Mouse (Mus musculus): Measurements from ENCODE around the gene Tmem120b. TPM values are rescaled to one million over a fixed set of nuclear protein-coding genes. Genes with fewer than 3 reads are reported as not detected.
A peak's percentile ranks its signal among the peaks of the same experiment; 100 is the strongest.

Gene Tmem120b
- polyA plus RNA-seq, 1 experiment from 2014 or later: 23.3 TPM

DNA sequence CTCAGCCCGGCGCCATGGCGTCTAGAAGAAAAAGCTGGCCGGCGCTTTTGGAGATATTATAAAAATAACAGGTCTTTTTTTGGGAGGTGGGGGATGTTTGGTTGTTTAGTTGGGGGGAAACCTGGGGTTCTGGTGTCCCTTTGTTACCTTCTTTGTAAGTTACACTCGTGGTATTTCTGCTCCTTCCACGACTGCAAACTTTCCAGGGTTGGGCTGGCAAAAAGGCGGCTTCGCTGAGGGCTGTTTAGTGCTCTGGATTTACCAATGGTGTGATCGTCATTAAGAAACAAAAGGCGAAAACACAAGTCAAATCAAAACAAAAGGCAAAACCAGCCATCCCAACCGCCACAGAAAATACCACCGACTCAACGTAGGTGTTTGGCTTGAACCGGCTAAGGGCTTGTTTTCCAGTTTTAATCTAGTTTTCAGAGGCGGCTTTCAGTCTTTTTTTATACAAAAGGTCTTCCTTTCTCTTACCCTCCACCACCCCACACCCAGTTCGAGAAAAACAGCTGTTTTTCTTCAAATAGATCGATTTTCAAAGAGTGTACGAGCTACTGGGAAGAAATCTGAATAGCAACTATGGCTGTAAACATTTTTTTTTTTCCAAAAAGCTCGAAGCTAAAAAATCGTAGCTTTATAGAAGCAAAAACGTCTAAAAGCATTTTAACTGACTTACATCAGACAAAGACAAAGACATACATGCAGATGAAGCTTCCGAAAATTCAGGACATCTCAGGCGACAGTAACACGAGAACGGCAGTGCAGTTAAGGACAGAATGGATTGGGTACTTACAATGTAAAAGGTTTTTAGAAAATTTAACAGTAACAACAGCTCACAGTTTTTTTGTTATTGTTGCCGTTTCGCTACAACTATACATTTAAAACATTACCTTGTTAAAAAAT lies 71.8 kb downstream of the Tmem120b start:
- Histone ChIP-seq H3K4me1 (peaks cover 46% of the 10 kb centered on the region), H3K27ac (peak overlapping the region; percentile 100), H3K4me3 (peak overlapping the region; percentile 94), H3K9me3 (no peaks in the 10 kb centered on the region), H3K4me2 (peak overlapping the region; percentile 99), H3K9ac (peak overlapping the region; percentile 98), H3K27me3 (replicated peaks) (no peaks in the 10 kb centered on the region), H3K36me3 (replicated peaks) (no peaks in the 10 kb centered on the region)
- no peak for ATAC-seq (replicated peaks)
- under 1% methylated on average over 28 of the region's 28 CpGs for WGBS

GRCm38 (mm10) chr5:123140694-123141554 lies 72.7 kb downstream of the Tmem120b start:
- H3K36me3 ChIP-seq (replicated peaks): no peaks in the 10 kb centered on the region
- H3K27ac ChIP-seq: peak overlapping the region; percentile 100
- under 1% methylated on average over 31 of the region's 31 CpGs for WGBS
- H3K4me1 ChIP-seq: peaks cover 46% of the 10 kb centered on the region
- H3K9ac ChIP-seq: peak overlapping the region; percentile 99
- peak overlapping the region; percentile 94 for H3K4me3 ChIP-seq
- H3K27me3 ChIP-seq (replicated peaks): no peaks in the 10 kb centered on the region
- H3K4me2 ChIP-seq: peak overlapping the region; percentile 99
- ATAC-seq (replicated peaks): peak; percentile 66
- no peaks in the 10 kb centered on the region for H3K9me3 ChIP-seq

- peak overlapping the region; percentile 99 for H3K4me2 ChIP-seq
- H3K9me3 ChIP-seq: no peaks in the 10 kb centered on the region
- H3K9ac ChIP-seq: peak overlapping the region; percentile 99
- H3K36me3 ChIP-seq (replicated peaks): no peaks in the 10 kb centered on the region
- peaks cover 46% of the 10 kb centered on the region for H3K4me1 ChIP-seq
- H3K27me3 ChIP-seq (replicated peaks): no peaks in the 10 kb centered on the region
- ATAC-seq (replicated peaks): peak; percentile 3; the same call in 1 of the 2 replicates
- H3K27ac ChIP-seq: peak overlapping the region; percentile 100
- H3K4me3 ChIP-seq: peak overlapping the region; percentile 94
- under 1% methylated on average over 28 of the region's 38 CpGs for WGBS
Observed at GRCm38 (mm10) chr5:123141555-123142160, 73.4 kb downstream of the Tmem120b start.

DNA sequence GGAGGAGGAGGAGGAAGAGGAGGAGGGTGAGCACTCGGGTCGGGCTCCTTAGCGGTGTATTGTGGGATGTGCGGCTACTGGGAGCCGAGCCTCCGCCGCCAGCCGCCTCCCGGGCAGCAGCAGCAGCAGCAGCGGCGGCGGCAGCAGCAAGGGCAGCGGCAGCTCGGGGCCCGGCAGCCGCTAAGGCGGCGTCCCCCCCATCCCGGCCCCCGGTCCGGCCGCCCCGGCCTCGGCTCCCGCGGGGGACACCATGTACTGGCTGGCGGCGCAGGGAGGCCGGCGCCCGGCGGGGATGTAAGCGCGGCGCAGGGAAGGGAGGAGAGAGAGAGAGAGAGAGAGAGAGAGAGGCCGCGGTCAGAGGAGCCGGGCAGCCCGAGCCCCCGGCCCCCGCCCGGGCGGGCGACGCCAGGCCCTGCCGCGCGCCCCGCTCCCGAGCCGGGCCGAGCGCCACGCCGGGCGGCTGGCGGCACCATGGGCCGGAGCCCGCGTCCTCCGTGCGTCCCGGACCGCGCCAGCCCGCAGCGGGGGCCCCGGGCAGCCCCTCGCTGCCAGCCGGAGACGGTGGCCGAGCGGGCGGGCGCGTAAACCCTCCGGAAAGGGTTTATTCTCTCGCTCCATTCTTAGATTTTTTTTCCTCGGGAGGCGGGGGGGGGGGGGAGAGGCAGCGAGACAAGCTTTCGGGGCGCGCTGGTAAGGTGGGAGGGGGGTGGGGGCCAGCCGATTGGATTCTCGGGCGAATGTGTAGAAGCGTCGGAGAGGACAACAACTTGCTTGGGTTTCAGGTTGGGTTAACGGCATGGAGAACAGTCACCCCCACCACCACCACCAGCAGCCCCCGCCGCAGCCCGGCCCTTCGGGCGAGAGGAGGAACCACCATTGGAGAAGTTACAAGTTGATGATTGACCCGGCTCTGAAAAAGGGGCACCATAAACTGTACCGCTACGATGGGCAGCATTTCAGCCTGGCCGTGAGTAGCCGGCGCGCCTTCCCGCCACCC lies 74.2 kb downstream of the Tmem120b start, which contains the start of gene Setd1b:
Gene Setd1b (plus strand): TSS at position 33 of the 997 bp plus-strand sequence.
- ATAC-seq (replicated peaks): peak; percentile 13; the same call in 1 of the 2 replicates
- Histone ChIP-seq H3K4me3 (peak within 1 kb of the TSS; percentile 94), H3K27ac (peak within 1 kb of the TSS; percentile 100), H3K4me2 (peak within 1 kb of the TSS; percentile 99), H3K9ac (peak within 1 kb of the TSS; percentile 99), H3K4me1 (peaks cover 39% of the 10 kb centered on the region), H3K36me3 (replicated peaks) (0 out of 2 replicates have a peak, but pooled peaks cover under 1% of the 10 kb centered on the region), H3K27me3 (replicated peaks) (no peaks in the 10 kb centered on the region), H3K9me3 (no peaks in the 10 kb centered on the region)
- under 1% methylated on average over 83 of the region's 103 CpGs for WGBS

DNA sequence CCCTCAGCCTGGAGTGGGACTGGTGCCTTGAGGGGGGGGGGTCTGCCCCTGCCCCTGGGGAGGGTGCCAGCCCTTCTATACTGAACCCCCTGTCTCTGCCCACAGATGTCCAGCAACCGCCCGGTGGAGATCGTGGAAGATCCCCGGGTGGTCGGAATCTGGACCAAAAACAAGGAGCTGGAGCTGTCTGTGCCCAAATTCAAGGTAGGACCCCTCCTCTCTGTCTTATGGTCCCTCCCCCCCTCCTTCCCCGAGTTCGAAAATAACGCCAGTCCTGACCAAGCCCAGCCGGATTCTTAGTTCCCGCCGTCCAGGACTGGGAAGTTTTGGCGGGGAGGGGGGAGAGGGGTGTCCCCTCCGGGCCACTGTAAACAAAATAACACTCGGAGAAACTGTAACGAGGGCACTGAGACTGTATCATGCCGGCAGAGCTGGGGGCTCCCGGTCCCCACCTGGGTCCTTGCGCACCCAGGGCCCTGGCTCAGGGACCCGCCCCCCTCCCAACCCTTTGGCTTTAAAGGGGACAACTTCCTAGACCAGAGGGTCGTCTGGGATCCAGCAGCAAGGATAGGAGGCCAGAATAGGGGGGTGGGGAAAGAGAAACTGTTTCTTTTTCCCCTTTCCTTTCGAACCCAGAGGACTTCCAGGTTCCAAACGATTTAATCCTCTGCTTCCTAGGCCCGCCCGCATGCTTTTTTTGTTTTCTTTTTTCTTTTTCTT lies 75.2 kb downstream of the Tmem120b start:
- Histone ChIP-seq H3K9me3 (no peaks in the 10 kb centered on the region), H3K27me3 (replicated peaks) (no peaks in the 10 kb centered on the region), H3K4me2 (peak overlapping the region; percentile 99), H3K4me1 (peaks cover 41% of the 10 kb centered on the region), H3K36me3 (replicated peaks) (peaks cover 8% of the 10 kb centered on the region), H3K4me3 (peak overlapping the region; percentile 94), H3K9ac (peak overlapping the region; percentile 99), H3K27ac (peak overlapping the region; percentile 100)
- no peak for ATAC-seq (replicated peaks)
- under 1% methylated on average over 23 of the region's 24 CpGs for WGBS

DNA sequence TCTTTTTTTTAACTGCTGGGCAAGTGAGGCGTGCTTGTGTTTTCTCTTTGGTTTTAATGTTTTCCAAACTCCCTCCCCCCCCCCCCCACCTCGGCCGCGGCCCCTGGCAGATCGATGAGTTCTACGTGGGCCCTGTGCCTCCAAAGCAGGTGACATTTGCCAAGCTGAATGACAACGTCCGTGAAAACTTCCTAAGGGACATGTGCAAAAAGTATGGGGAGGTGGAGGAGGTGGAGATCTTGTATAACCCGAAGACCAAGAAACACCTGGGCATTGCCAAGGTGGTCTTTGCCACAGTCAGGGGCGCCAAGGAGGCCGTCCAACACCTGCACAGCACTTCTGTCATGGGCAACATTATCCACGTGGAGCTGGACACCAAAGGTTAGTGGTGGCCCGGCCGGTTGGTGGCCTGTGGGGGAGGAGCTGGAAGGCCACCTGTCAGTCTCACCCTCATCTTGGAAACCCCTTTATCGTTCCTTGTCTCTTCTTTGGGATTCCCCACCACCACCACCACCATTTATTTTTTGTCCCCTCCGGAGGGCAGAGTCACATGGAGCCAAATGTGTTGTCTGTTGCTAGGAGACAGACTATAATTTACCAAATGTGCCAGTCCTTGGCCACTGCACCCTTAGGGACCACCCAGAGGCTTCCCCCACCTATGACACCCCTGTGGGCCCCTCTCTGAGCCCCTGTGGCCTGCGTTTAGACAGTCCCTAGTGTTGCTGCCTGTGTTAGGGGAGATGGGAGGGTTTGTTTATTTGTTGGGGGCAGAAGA lies 75.9 kb downstream of the Tmem120b start:
- Histone ChIP-seq H3K4me2 (peak overlapping the region; percentile 99), H3K36me3 (replicated peaks) (peaks cover 14% of the 10 kb centered on the region), H3K4me3 (peak overlapping the region; percentile 94), H3K9ac (peak overlapping the region; percentile 99), H3K27me3 (replicated peaks) (no peaks in the 10 kb centered on the region), H3K4me1 (peaks cover 49% of the 10 kb centered on the region), H3K9me3 (no peaks in the 10 kb centered on the region), H3K27ac (peak overlapping the region; percentile 100)
- ATAC-seq (replicated peaks): no peak
- WGBS: 1% methylated on average over 17 of the region's 17 CpGs

DNA sequence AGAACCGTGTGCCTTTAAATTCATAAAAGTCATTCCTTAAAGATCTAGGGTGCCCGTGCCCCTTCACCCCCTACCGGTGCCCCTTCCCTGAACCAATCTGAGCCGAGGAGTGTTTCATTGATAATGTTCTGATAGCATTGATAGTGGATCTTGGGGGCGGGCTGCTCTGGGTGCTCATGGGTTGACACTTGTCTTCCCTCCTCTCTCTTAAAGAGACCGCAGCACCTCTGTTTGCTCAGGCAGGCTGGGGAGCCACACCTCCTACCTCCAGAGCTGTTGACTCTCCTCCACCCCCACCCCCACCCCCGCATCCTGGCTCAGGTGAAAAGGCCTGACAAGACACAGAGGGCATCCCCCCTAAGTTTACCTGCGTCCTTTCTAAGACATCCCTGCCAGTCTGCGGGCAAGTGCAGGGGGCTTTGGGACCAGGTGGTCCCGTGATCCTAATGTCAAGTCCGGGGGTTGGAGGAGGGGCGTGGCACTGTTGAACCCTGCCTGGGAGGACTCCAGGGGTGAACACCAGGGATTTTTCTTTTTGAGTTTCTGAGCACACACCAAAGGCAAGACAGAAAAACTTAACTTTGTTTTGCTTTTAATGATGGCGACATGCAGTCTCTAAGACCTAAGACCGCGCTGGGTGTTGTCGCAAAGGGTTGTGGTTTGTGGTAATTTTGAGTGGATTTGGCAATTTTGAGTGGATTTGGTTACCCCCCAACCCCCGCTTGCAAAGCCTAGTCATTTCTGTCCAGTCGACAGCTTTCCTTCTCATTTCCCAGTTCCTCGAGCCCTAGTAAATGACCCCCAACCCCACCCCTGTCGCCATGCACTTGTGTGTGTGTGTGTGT lies 76.8 kb downstream of the Tmem120b start:
- peaks cover 14% of the 10 kb centered on the region for H3K36me3 ChIP-seq (replicated peaks)
- no peak overlapping the region for H3K27ac ChIP-seq
- WGBS: 39% methylated on average over 20 of the region's 20 CpGs
- H3K4me3 ChIP-seq: peak overlapping the region; percentile 94
- H3K4me2 ChIP-seq: peak overlapping the region; percentile 99
- peaks cover 57% of the 10 kb centered on the region for H3K4me1 ChIP-seq
- H3K27me3 ChIP-seq (replicated peaks): no peaks in the 10 kb centered on the region
- H3K9me3 ChIP-seq: no peaks in the 10 kb centered on the region
- peak overlapping the region; percentile 99 for H3K9ac ChIP-seq
- ATAC-seq (replicated peaks): no peak

DNA sequence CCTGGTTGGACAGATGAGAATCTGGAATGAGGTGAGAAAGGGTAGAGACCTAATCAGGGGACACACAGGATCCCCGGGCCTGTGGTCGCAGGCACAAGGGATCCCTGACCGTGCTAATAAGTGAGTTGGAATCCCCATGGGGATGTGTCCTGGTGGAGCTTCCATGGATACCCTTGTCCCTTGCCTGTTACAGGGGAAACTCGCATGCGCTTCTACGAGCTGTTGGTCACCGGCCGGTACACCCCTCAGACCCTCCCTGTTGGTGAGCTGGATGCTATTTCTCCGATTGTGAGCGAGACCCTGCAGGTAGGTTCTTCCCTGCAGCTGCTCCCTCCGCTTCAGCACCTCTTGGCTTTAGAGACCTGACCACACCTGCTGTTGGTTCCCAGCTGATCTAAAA lies 78.1 kb downstream of the Tmem120b start:
- WGBS: 78% methylated on average over 11 of the region's 11 CpGs
- Histone ChIP-seq H3K9me3 (no peaks in the 10 kb centered on the region), H3K4me1 (peaks cover 71% of the 10 kb centered on the region), H3K36me3 (replicated peaks) (peaks cover 14% of the 10 kb centered on the region), H3K27me3 (replicated peaks) (no peaks in the 10 kb centered on the region), H3K27ac (no peak overlapping the region), H3K4me3 (no peak overlapping the region), H3K4me2 (0 out of 2 replicates have a peak overlapping the region, but pooled peaks have one; percentile 5), H3K9ac (no peak overlapping the region)
- no peak for ATAC-seq (replicated peaks)

GRCm38 (mm10) chr5:123147569-123147968 lies 79.4 kb downstream of the Tmem120b start:
- 86% methylated on average over 17 of the region's 17 CpGs for WGBS
- H3K36me3 ChIP-seq (replicated peaks): peaks cover 20% of the 10 kb centered on the region
- no peak overlapping the region for H3K27ac ChIP-seq
- ATAC-seq (replicated peaks): no peak
- no peak overlapping the region for H3K9ac ChIP-seq
- no peaks in the 10 kb centered on the region for H3K9me3 ChIP-seq
- H3K4me2 ChIP-seq: no peak overlapping the region
- no peaks in the 10 kb centered on the region for H3K27me3 ChIP-seq (replicated peaks)
- H3K4me1 ChIP-seq: peaks cover 75% of the 10 kb centered on the region
- no peak overlapping the region for H3K4me3 ChIP-seq
